Mouse (Mus musculus): ENCODE measurements at regions not wholly inside any gene's neighbourhood (a gene's known extent, or its start where the extent isn't known, plus 50 kb on each side); places are given as distances from the start of the nearest gene placed in this dataset.

- TF ChIP-seq CTCF (IDR thresholded peaks at IDR 0.05; ENCODE audit: extremely low read depth, insufficient read depth, insufficient read length, insufficient replicate concordance) (no peak), POLR2A (IDR thresholded peaks at IDR 0.05; ENCODE audit: low read depth, low read length) (no peak)
Observed at GRCm38 (mm10) chr6:39256304-39257103, 49.9 kb upstream of the Kdm7a start.
